Mouse (Mus musculus) right cerebral cortex, postnatal 25 days (tissue): ENCODE results near the gene 1190005I06Rik.
"Not testable (repeated sequence)": the region's sequence is repeated elsewhere in the genome, so short reads cannot be mapped to it uniquely, and the experiment has no call there.

Experiments
- DNase-seq: peaks from one replicate; pipeline ENCODE4 v3.0.0; 2022

Gene 1190005I06Rik

GRCm38 (mm10) chr8:120647532-120647931 is at the start of gene 1190005I06Rik:
1190005I06Rik (minus strand) TSS chr8:120647632.
- DNase-seq, result no peak

- DNase-seq, result no peak
Observed at GRCm38 (mm10) chr8:120696401-120697153, 49.1 kb upstream of the 1190005I06Rik start.

GRCm38 (mm10) chr8:120693861-120694493 is 46.5 kb upstream of the 1190005I06Rik start:
- no peak for DNase-seq

GRCm38 (mm10) chr8:120692934-120693333 is 45.5 kb upstream of the 1190005I06Rik start:
- no peak for DNase-seq

GRCm38 (mm10) chr8:120688511-120688910 is 41.1 kb upstream of the 1190005I06Rik start:
- DNase-seq, result no peak

GRCm38 (mm10) chr8:120687786-120688185 is 40.4 kb upstream of the 1190005I06Rik start:
- DNase-seq, result no peak

GRCm38 (mm10) chr8:120686576-120686975 is 39.1 kb upstream of the 1190005I06Rik start:
- DNase-seq, result no peak

GRCm38 (mm10) chr8:120686051-120686450 is 38.6 kb upstream of the 1190005I06Rik start:
- DNase-seq, result no peak

- no peak for DNase-seq
Observed at GRCm38 (mm10) chr8:120685591-120685990, 38.2 kb upstream of the 1190005I06Rik start.

- no peak for DNase-seq
Observed at GRCm38 (mm10) chr8:120685097-120685496, 37.7 kb upstream of the 1190005I06Rik start.

GRCm38 (mm10) chr8:120684082-120684481 is 36.6 kb upstream of the 1190005I06Rik start:
- no peak for DNase-seq

- DNase-seq, result no peak
Observed at GRCm38 (mm10) chr8:120683602-120684001, 36.2 kb upstream of the 1190005I06Rik start.

- no peak for DNase-seq
Observed at GRCm38 (mm10) chr8:120681113-120681512, 33.7 kb upstream of the 1190005I06Rik start.

GRCm38 (mm10) chr8:120680405-120680804 is 33.0 kb upstream of the 1190005I06Rik start:
- not testable (repeated sequence) for DNase-seq

- no peak for DNase-seq
Observed at GRCm38 (mm10) chr8:120679629-120680387, 32.4 kb upstream of the 1190005I06Rik start.

GRCm38 (mm10) chr8:120678447-120678846 is 31.0 kb upstream of the 1190005I06Rik start:
- peak; percentile 81 for DNase-seq

GRCm38 (mm10) chr8:120675718-120676117 is 28.3 kb upstream of the 1190005I06Rik start:
- no peak for DNase-seq

GRCm38 (mm10) chr8:120673298-120673697 is 25.9 kb upstream of the 1190005I06Rik start:
- no peak for DNase-seq

GRCm38 (mm10) chr8:120672626-120673229 is 25.3 kb upstream of the 1190005I06Rik start:
- no peak for DNase-seq

GRCm38 (mm10) chr8:120671775-120672174 is 24.3 kb upstream of the 1190005I06Rik start:
- no peak for DNase-seq

- DNase-seq, result no peak
Observed at GRCm38 (mm10) chr8:120668374-120668905, 21.0 kb upstream of the 1190005I06Rik start, which contains the start of gene Emc8. Emc8 (minus strand) TSS chr8:120668573.

- DNase-seq, result peak; percentile 91
Observed at GRCm38 (mm10) chr8:120667561-120668373, 20.3 kb upstream of the 1190005I06Rik start, which contains the start of the genes Gm27021 and Cox4i1. Gm27021 (minus strand) TSS chr8:120668079. Cox4i1 (plus strand) TSS chr8:120668222.
